Mouse (Mus musculus) heart, embryonic 12.5 days (tissue): ENCODE results near the gene BC107364. TPM values are rescaled to one million over a fixed set of nuclear protein-coding genes. Genes with fewer than 3 reads are reported as not detected.
A peak's percentile ranks its signal among the peaks of the same experiment; 100 is the strongest.
"Not testable (repeated sequence)": the region's sequence is repeated elsewhere in the genome, so short reads cannot be mapped to it uniquely, and the experiment has no call there.

Source experiments
- ATAC-seq: fragments of 200-750 bp; cut with Nextera tagmentation; 2 replicates; pipeline ENCODE4 v1.8.0; 2017; ENCODE audit warnings: moderate TSS enrichment, moderate library complexity; ENCODE audit not compliant: insufficient number of reproducible peaks, low FRiP score
- H3K27ac ChIP-seq: fragments of 300-500 bp; sonication (generic); 2 replicates; pipeline ENCODE4 v1.5.1; 2016; ENCODE audit warnings: mild to moderate bottlenecking, moderate library complexity; ENCODE audit not compliant: poor library complexity, severe bottlenecking
- H3K27me3 ChIP-seq: fragments of 300-500 bp; sonication (generic); replicated peaks from 2 replicates; pipeline ENCODE4 v1.6.1; 2016; ENCODE audit warnings: mild to moderate bottlenecking, moderate library complexity
- H3K36me3 ChIP-seq: fragments of 300-500 bp; sonication (generic); 2 replicates; pipeline ENCODE4 v1.6.1; 2016; ENCODE audit warnings: mild to moderate bottlenecking, moderate library complexity
- H3K4me1 ChIP-seq: fragments of 300-500 bp; sonication (generic); replicated peaks from 2 replicates; pipeline ENCODE4 v1.6.1; 2016; ENCODE audit warnings: mild to moderate bottlenecking
- H3K4me2 ChIP-seq: fragments of 300-500 bp; sonication (generic); 2 replicates; pipeline ENCODE4 v1.6.1; 2016; ENCODE audit warnings: mild to moderate bottlenecking, moderate library complexity
- H3K4me3 ChIP-seq: fragments of 300-500 bp; sonication (generic); 2 replicates; pipeline ENCODE4 v1.5.1; 2016; ENCODE audit warnings: mild to moderate bottlenecking
- H3K9ac ChIP-seq: fragments of 300-500 bp; sonication (generic); 2 replicates; pipeline ENCODE4 v1.6.1; 2016; ENCODE audit warnings: mild to moderate bottlenecking, moderate library complexity
- H3K9me3 ChIP-seq: fragments of 300-500 bp; sonication (generic); replicated peaks from 2 replicates; pipeline ENCODE4 v1.6.1; 2016; ENCODE audit warnings: mild to moderate bottlenecking, moderate library complexity
- WGBS: fragments of 180-500 bp; shearing (Covaris S2); methylation state at CpG from one replicate; pipeline ENCODE4 v1.1.7; 2016; 5-methylcytosine and 5-hydroxymethylcytosine counted together
- polyA plus RNA-seq: library from polyadenylated mRNA; unstranded; fragments of >200 nt; fragmentation: Nextera tagmentation; extraction: Ambion mirVana; gene quantifications from 2 replicates; pipeline ENCODE4 v1.2.1, GENCODE M21; 2016

Gene BC107364
- polyA plus RNA-seq, 1 experiment from 2014 or later, result 0.72 TPM

DNA sequence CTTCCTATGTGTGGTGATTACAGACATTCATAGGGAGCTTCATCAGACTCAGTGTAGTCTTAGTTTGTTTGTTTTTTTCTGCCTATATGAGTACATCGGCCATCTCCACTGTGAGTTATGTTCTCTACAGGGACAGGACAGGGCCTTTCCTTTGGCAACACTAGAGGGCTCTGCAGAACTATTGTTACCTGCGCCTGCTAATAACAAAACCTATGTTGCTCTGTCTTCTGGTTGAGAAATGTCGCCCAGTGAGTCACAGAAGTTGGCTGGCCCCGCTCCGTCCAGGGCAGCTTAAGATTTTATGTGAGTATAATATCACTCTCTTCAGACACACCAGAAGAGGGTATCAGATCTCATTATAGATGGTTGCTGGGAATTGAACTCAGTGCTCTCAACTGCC is 41.1 kb downstream of the BC107364 start:
- no peak for ATAC-seq
- Histone ChIP-seq H3K9me3 (no peaks in the 10 kb centered on the region), H3K4me1 (peaks cover 9% of the 10 kb centered on the region), H3K36me3 (no peaks in the 10 kb centered on the region), H3K4me2 (no peak overlapping the region), H3K27me3 (peaks cover 40% of the 10 kb centered on the region), H3K27ac (no peak overlapping the region), H3K9ac (no peak overlapping the region), H3K4me3 (no peak overlapping the region)
- 79% methylated on average over 5 of the region's 5 CpGs for WGBS

GRCm38 (mm10) chr3:96409701-96410246 is 42.3 kb downstream of the BC107364 start:
- ATAC-seq, result no peak
- peak overlapping the region; percentile 28; the same call in 1 of the 2 replicates for H3K4me3 ChIP-seq
- WGBS, result 2% methylated on average over 31 of the region's 31 CpGs

DNA sequence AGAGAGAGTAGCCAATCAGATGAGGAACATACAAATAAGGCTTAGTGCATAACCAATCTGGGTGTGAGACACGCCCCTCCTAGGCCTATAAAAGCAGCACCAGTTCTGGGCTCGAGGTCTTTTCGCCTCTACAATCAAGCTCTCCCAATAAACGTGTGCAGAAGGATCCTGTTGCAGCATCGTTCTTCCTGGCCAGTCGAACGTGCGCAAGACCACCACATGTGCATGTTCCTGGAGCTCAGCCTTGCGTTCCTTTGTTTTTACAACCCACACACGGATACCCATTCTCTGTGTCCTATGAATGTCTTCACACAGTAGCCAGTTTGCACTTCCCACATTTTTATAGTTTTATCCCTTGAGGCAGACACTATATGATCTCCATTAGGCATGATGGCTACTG is 44.0 kb downstream of the BC107364 start:
- not testable (repeated sequence) for H3K9me3 ChIP-seq, H3K36me3 ChIP-seq, H3K27ac ChIP-seq, H3K9ac ChIP-seq, H3K4me2 ChIP-seq, H3K4me3 ChIP-seq, ATAC-seq
- H3K27me3 ChIP-seq, result peaks cover 67% of the 10 kb centered on the region
- WGBS, result 87% methylated on average over 10 of the region's 10 CpGs
- H3K4me1 ChIP-seq, result peaks cover 23% of the 10 kb centered on the region

More at GRCm38 (mm10) chr3:96409701-96410246, 42.3 kb downstream of the BC107364 start:
- Histone ChIP-seq H3K27me3 (peaks cover 50% of the 10 kb centered on the region), H3K4me2 (peak overlapping the region; percentile 55), H3K4me1 (peaks cover 11% of the 10 kb centered on the region), H3K9me3 (0 out of 2 replicates have a peak, but pooled peaks cover 4% of the 10 kb centered on the region), H3K36me3 (no peaks in the 10 kb centered on the region), H3K9ac (0 out of 2 replicates have a peak overlapping the region, but pooled peaks have one; percentile 17), H3K27ac (no peak overlapping the region)

- Histone ChIP-seq H3K36me3 (no peaks in the 10 kb centered on the region), H3K4me1 (peaks cover 23% of the 10 kb centered on the region), H3K4me3 (no peak overlapping the region), H3K9ac (no peak overlapping the region), H3K27ac (no peak overlapping the region), H3K27me3 (peaks cover 82% of the 10 kb centered on the region), H3K9me3 (0 out of 2 replicates have a peak, but pooled peaks cover 4% of the 10 kb centered on the region), H3K4me2 (no peak overlapping the region)
- no peak for ATAC-seq
- 51% methylated on average over 32 of the region's 32 CpGs for WGBS
Measured at GRCm38 (mm10) chr3:96405541-96406503, 46.3 kb downstream of the BC107364 start.

DNA sequence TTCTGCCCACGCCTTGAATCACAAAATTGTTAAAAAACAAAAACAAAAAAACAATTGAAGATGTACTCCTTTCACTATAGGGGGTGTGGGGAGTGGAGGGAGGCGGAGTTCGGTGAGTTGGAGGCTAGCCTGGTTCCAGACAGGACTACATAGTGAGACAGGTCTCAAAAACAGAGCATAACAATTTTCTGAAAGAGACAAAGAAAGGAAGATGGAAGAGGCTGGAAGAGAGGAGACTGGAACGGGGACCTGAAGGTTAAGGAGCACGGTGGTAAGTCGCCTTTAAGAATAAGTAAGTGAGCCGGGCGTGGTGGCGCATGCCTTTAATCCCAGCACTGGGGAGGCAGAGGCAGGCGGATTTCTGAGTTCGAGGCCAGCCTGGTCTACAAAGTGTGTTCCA is 47.1 kb downstream of the BC107364 start:
- Histone ChIP-seq H3K4me1 (peaks cover 23% of the 10 kb centered on the region), H3K27me3 (peaks cover 82% of the 10 kb centered on the region), H3K9me3 (0 out of 2 replicates have a peak, but pooled peaks cover 4% of the 10 kb centered on the region), H3K36me3 (no peaks in the 10 kb centered on the region), H3K4me2 (peak overlapping the region; percentile 68), H3K4me3 (peak overlapping the region; percentile 28), H3K27ac (no peak overlapping the region), H3K9ac (no peak overlapping the region)
- no peak for ATAC-seq
- WGBS, result 23% methylated on average over 11 of the region's 11 CpGs

DNA sequence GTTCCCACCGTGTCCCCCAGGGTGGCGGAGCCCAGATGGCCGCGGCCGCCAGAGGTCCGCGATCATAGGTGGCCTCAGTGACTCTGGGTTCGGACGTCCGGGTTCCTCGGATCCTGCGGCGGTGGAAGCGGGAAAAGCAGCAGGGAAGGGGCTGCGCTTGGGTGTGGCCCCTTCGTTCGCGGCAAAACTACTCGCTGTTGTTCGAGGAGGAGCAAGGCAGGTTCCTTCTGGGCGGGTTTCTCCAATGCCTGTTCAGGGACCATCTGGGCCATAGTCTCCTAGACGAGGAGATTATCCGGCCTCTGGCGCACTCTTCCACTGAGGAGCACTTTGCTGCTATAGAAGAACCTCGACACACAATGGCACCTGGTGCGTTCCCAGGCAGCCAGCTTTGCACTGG is 47.7 kb downstream of the BC107364 start:
- 0 out of 2 replicates have a peak, but pooled peaks cover 4% of the 10 kb centered on the region for H3K9me3 ChIP-seq
- peak overlapping the region; percentile 28 for H3K4me3 ChIP-seq
- WGBS, result under 1% methylated on average over 26 of the region's 26 CpGs
- H3K36me3 ChIP-seq, result no peaks in the 10 kb centered on the region
- no peak overlapping the region for H3K27ac ChIP-seq
- H3K4me2 ChIP-seq, result peak overlapping the region; percentile 68
- peaks cover 82% of the 10 kb centered on the region for H3K27me3 ChIP-seq
- peaks cover 18% of the 10 kb centered on the region for H3K4me1 ChIP-seq
- ATAC-seq, result no peak
- H3K9ac ChIP-seq, result 0 out of 2 replicates have a peak overlapping the region, but pooled peaks have one; percentile 19

GRCm38 (mm10) chr3:96403016-96403415 is 49.1 kb downstream of the BC107364 start:
- no peaks in the 10 kb centered on the region for H3K36me3 ChIP-seq
- peaks cover 14% of the 10 kb centered on the region for H3K4me1 ChIP-seq
- H3K9ac ChIP-seq, result no peak overlapping the region
- H3K4me3 ChIP-seq, result no peak overlapping the region
- WGBS, result 19% methylated on average over 1 of the region's 1 CpGs
- H3K4me2 ChIP-seq, result no peak overlapping the region
- ATAC-seq, result no peak
- H3K27me3 ChIP-seq, result peaks cover 80% of the 10 kb centered on the region
- H3K9me3 ChIP-seq, result 0 out of 2 replicates have a peak, but pooled peaks cover 4% of the 10 kb centered on the region
- no peak overlapping the region for H3K27ac ChIP-seq

DNA sequence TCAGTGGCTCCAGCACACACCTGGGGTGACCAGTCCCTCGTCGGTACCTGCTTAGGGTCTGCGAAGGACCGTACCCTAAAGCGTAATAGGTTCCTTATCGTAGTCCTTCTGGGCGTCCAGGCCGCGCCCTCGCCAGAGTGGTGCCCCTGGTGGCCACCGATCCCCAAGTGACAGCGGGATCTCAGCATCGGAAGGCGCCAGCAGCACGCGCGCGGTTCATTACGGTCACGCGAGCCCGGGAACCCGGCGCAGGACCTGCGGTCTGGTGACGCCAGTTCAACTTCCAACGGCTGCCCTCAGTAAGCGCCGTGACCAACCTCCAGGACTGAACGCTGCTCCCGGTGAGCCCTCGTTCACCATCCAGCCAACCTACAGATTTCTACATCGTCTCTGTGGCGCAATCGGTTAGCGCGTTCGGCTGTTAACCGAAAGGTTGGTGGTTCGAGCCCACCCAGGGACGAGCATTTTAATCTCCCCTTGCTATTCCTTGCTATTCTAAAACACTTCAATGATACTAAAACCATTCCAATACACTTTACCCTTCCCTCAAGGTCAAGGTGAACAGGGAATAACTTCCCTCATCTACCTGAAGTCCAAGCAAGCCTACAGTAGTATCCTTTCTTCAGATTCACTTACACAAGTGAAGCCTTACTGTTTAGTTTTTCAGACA is 50.1 kb downstream of the BC107364 start:
- H3K27ac ChIP-seq, result no peak overlapping the region
- H3K36me3 ChIP-seq, result no peaks in the 10 kb centered on the region
- peak; percentile 58; the same call in 1 of the 2 replicates for ATAC-seq

GRCm38 (mm10) chr3:96401474-96401831 is 50.7 kb downstream of the BC107364 start:
- whole genome bisulfite sequencing, result 3% methylated on average over 13 of the region's 13 CpGs
- Histone ChIP-seq H3K4me2 (peak overlapping the region; percentile 65), H3K27me3 (peaks cover 86% of the 10 kb centered on the region), H3K36me3 (no peaks in the 10 kb centered on the region), H3K9ac (peak overlapping the region; percentile 52; the same call in 1 of the 2 replicates), H3K27ac (no peak overlapping the region), H3K4me3 (peak overlapping the region; percentile 47), H3K4me1 (peaks cover 14% of the 10 kb centered on the region), H3K9me3 (0 out of 2 replicates have a peak, but pooled peaks cover 4% of the 10 kb centered on the region)
- ATAC-seq, result no peak

More for the DNA sequence above, 50.1 kb downstream of the BC107364 start:
- H3K4me1 ChIP-seq, result peaks cover 14% of the 10 kb centered on the region
- WGBS, result under 1% methylated on average over 41 of the region's 41 CpGs
- H3K27me3 ChIP-seq, result peaks cover 86% of the 10 kb centered on the region
- peak overlapping the region; percentile 47 for H3K4me3 ChIP-seq
- 0 out of 2 replicates have a peak, but pooled peaks cover 4% of the 10 kb centered on the region for H3K9me3 ChIP-seq
- peak overlapping the region; percentile 52; the same call in 1 of the 2 replicates for H3K9ac ChIP-seq
- H3K4me2 ChIP-seq, result peak overlapping the region; percentile 65

- H3K27ac ChIP-seq, result no peak overlapping the region
- WGBS, result 2% methylated on average over 5 of the region's 5 CpGs
- no peak overlapping the region for H3K4me3 ChIP-seq
- no peaks in the 10 kb centered on the region for H3K9me3 ChIP-seq
- no peak overlapping the region for H3K9ac ChIP-seq
- no peaks in the 10 kb centered on the region for H3K36me3 ChIP-seq
- ATAC-seq, result no peak
- peaks cover 84% of the 10 kb centered on the region for H3K27me3 ChIP-seq
- no peak overlapping the region for H3K4me2 ChIP-seq
- H3K4me1 ChIP-seq, result peaks cover 3% of the 10 kb centered on the region; the same call in 1 of the 2 replicates
Measured at GRCm38 (mm10) chr3:96398911-96399310, 53.2 kb downstream of the BC107364 start.
